Mouse (Mus musculus) kidney, adult 2 months (tissue): Measurements from ENCODE around the gene Tdo2. TPM values are rescaled to one million over a fixed set of nuclear protein-coding genes. Genes with fewer than 3 reads are reported as not detected.

Experiments
- DNase-seq: peaks from one replicate; pipeline ENCODE4 v3.0.0; 2021
- H3K27ac ChIP-seq: fragments of 200-500 bp; 2 replicates; pipeline ENCODE4 v1.5.1; 2012; ENCODE audit warnings: low read depth, low read length, control low read depth, inconsistent platforms; ENCODE audit not compliant: insufficient read depth
- H3K27me3 ChIP-seq: fragments of 200-500 bp; replicated peaks from 2 replicates; pipeline ENCODE4 v1.6.1; 2012; ENCODE audit warnings: mild to moderate bottlenecking, moderate library complexity, low read length, inconsistent platforms; ENCODE audit not compliant: control insufficient read depth, insufficient read depth
- H3K36me3 ChIP-seq: fragments of 200-500 bp; 2 replicates; pipeline ENCODE4 v1.6.1; 2012; ENCODE audit warnings: mild to moderate bottlenecking, moderate library complexity, low read length, inconsistent platforms; ENCODE audit not compliant: control insufficient read depth, insufficient read depth
- H3K4me1 ChIP-seq: fragments of 200-500 bp; 2 replicates; pipeline ENCODE4 v1.6.1; 2011; ENCODE audit warnings: low read length; ENCODE audit not compliant: control insufficient read depth, insufficient read depth
- H3K4me3 ChIP-seq: fragments of 200-500 bp; 2 replicates; pipeline ENCODE4 v1.5.1; 2011; ENCODE audit warnings: mild to moderate bottlenecking, low read depth, low read length, control low read depth; ENCODE audit not compliant: insufficient read depth
- CTCF ChIP-seq: fragments of 200-500 bp; conservative IDR thresholded peaks from 2 replicates; pipeline ENCODE4 v1.5.1; 2011; ENCODE audit warnings: low read depth, mild to moderate bottlenecking, control low read depth, low read length, moderate library complexity, mixed read lengths; ENCODE audit not compliant: insufficient read depth, insufficient read length
- POLR2A ChIP-seq: fragments of 200-500 bp; IDR thresholded peaks from one replicate; pipeline ENCODE4 v1.6.1; 2011; ENCODE audit warnings: low read depth, low read length, control low read depth
- WGBS: fragments of 180-500 bp; shearing (Covaris S2); methylation state at CpG from one replicate; pipeline ENCODE4 v1.1.7; 2018; 5-methylcytosine and 5-hydroxymethylcytosine counted together
- polyA plus RNA-seq: library from polyadenylated mRNA; depleted of rRNA; stranded (reverse); fragments of >200 nt; gene quantifications from 2 replicates; pipeline ENCODE4 v1.2.3, GENCODE M21; 2012

Tdo2 gene
- polyA plus RNA-seq, 1 experiment, result not detected

- Histone ChIP-seq H3K27ac (no peak overlapping the region), H3K27me3 (no peaks in the 10 kb centered on the region), H3K4me3 (no peak overlapping the region), H3K36me3 (no peaks in the 10 kb centered on the region), H3K4me1 (peaks cover 9% of the 10 kb centered on the region; the same call in 1 of the 2 replicates)
- DNase-seq, result no peak
- TF ChIP-seq POLR2A, result no peak
- TF ChIP-seq CTCF, result no peak
- WGBS, result 90% methylated on average over 1 of the region's 1 CpGs
Observed at GRCm38 (mm10) chr3:81929073-81929472, 46.9 kb downstream of the Tdo2 start.

- WGBS, result 45% methylated on average over 9 of the region's 9 CpGs
- Histone ChIP-seq H3K27ac (no peak overlapping the region), H3K4me1 (no peaks in the 10 kb centered on the region), H3K4me3 (no peak overlapping the region), H3K27me3 (no peaks in the 10 kb centered on the region), H3K36me3 (no peaks in the 10 kb centered on the region)
- TF ChIP-seq POLR2A (no peak), CTCF (no peak)
- no peak for DNase-seq
Observed at GRCm38 (mm10) chr3:81926764-81927325, 49.2 kb downstream of the Tdo2 start.

GRCm38 (mm10) chr3:81925856-81926255 is 50.1 kb downstream of the Tdo2 start:
- TF ChIP-seq CTCF, result no peak
- no peak for TF ChIP-seq POLR2A
- no peaks in the 10 kb centered on the region for H3K4me1 ChIP-seq
- no peak overlapping the region for H3K4me3 ChIP-seq
- DNase-seq, result no peak
- H3K36me3 ChIP-seq, result no peaks in the 10 kb centered on the region
- no peak overlapping the region for H3K27ac ChIP-seq
- H3K27me3 ChIP-seq, result no peaks in the 10 kb centered on the region
- 41% methylated on average over 5 of the region's 5 CpGs for WGBS

- H3K27me3 ChIP-seq, result no peaks in the 10 kb centered on the region
- 0% methylated on average over 1 of the region's 1 CpGs for WGBS
- TF ChIP-seq CTCF, result 0 out of 2 replicates have a peak, but pooled peaks have one; percentile 14
- no peak for TF ChIP-seq POLR2A
- H3K36me3 ChIP-seq, result no peaks in the 10 kb centered on the region
- H3K4me1 ChIP-seq, result no peaks in the 10 kb centered on the region
- H3K4me3 ChIP-seq, result no peak overlapping the region
- H3K27ac ChIP-seq, result no peak overlapping the region
- peak; percentile 61 for DNase-seq
Observed at GRCm38 (mm10) chr3:81924931-81925330, 51.1 kb downstream of the Tdo2 start.

- WGBS, result 46% methylated on average over 4 of the region's 4 CpGs
- H3K4me1 ChIP-seq, result no peaks in the 10 kb centered on the region
- TF ChIP-seq POLR2A, result no peak
- TF ChIP-seq CTCF, result no peak
- DNase-seq, result no peak
- no peaks in the 10 kb centered on the region for H3K27me3 ChIP-seq
- H3K27ac ChIP-seq, result no peak overlapping the region
- no peaks in the 10 kb centered on the region for H3K36me3 ChIP-seq
- no peak overlapping the region for H3K4me3 ChIP-seq
Observed at GRCm38 (mm10) chr3:81922910-81923309, 53.1 kb downstream of the Tdo2 start.

GRCm38 (mm10) chr3:81919681-81920080 is 56.3 kb downstream of the Tdo2 start:
- no peaks in the 10 kb centered on the region for H3K27me3 ChIP-seq
- WGBS, result 78% methylated on average over 3 of the region's 3 CpGs
- DNase-seq, result no peak
- TF ChIP-seq POLR2A (no peak), CTCF (no peak)
- H3K27ac ChIP-seq, result no peak overlapping the region
- no peaks in the 10 kb centered on the region for H3K36me3 ChIP-seq
- no peaks in the 10 kb centered on the region for H3K4me1 ChIP-seq
- no peak overlapping the region for H3K4me3 ChIP-seq

- Histone ChIP-seq H3K36me3 (no peaks in the 10 kb centered on the region), H3K27me3 (no peaks in the 10 kb centered on the region), H3K4me3 (no peak overlapping the region), H3K27ac (no peak overlapping the region), H3K4me1 (no peaks in the 10 kb centered on the region)
- no peak for DNase-seq
- TF ChIP-seq POLR2A (no peak), CTCF (no peak)
- 86% methylated on average over 8 of the region's 8 CpGs for WGBS
Observed at GRCm38 (mm10) chr3:81918215-81918614, 57.8 kb downstream of the Tdo2 start.
